Mouse (Mus musculus) C2C12 (cell line): ENCODE results near the gene Rnf213.

Source experiments
- CTCF ChIP-seq: IDR thresholded peaks from one replicate; pipeline ENCODE4 v1.5.1; 2011; ENCODE audit not compliant: control insufficient read depth, insufficient read depth, insufficient read length
- FOSL1 ChIP-seq: IDR thresholded peaks from one replicate; pipeline ENCODE4 v1.8.0; 2011; ENCODE audit warnings: mild to moderate bottlenecking, low read length; ENCODE audit not compliant: poor library complexity, insufficient read depth, severe bottlenecking
- MAX ChIP-seq: IDR thresholded peaks from one replicate; pipeline ENCODE4 v1.6.1; 2011; ENCODE audit warnings: mild to moderate bottlenecking, control low read depth
- MYOD1 ChIP-seq: IDR thresholded peaks from one replicate; pipeline ENCODE4 v1.6.1; 2011; ENCODE audit warnings: low read depth; ENCODE audit not compliant: control insufficient read depth, insufficient read length
- MYOG ChIP-seq: IDR thresholded peaks from one replicate; pipeline ENCODE4 v1.6.1; 2011; ENCODE audit not compliant: control insufficient read depth, insufficient read length; ENCODE audit errors: extremely low read depth
- USF1 ChIP-seq: IDR thresholded peaks from one replicate; pipeline ENCODE4 v1.6.1; 2011; ENCODE audit warnings: low read depth, mild to moderate bottlenecking, control low read depth, moderate library complexity

DNA sequence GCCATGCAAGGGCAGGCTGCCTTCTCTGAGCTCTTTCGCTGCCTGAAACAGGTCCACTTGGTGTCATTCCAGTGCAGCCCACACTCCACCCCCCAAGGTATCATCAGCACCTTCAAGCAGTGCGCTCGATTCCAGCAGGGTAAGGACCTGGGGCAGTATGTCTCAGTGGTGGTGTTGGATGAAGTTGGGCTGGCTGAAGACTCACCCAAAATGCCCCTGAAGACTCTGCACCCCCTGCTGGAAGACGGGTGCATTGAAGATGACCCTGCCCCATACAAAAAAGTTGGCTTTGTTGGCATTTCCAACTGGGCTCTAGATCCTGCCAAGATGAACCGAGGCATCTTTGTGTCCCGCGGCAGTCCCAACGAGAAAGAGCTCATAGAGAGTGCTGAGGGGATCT is 49.3 kb downstream of the Rnf213 start:
- TF ChIP-seq CTCF (no peak), MAX (no peak), MYOG (no peak), FOSL1 (no peak), USF1 (no peak), MYOD1 (no peak)
